Mouse (Mus musculus) heart, adult 8-10 months (tissue): ENCODE results near the gene Ppm1h. TPM values are rescaled to one million over a fixed set of nuclear protein-coding genes. Genes with fewer than 3 reads are reported as not detected.

ENCODE experiments used
- DNase-seq: peaks from one replicate; pipeline ENCODE4 v3.0.0; 2022; ENCODE audit warnings: low spot score
- total RNA-seq, 4 experiments: library from RNA; stranded (reverse); gene quantifications; 2 replicates each; pipeline ENCODE4 v1.2.4; 2022

Gene Ppm1h
- total RNA-seq, 4 experiments from 2014 or later, result 6.8 to 9.4 (median 7.2) TPM

GRCm38 (mm10) chr10:122768893-122769341 lies 90.4 kb downstream of the Ppm1h start:
- no peak for DNase-seq

GRCm38 (mm10) chr10:122770337-122770736 lies 91.8 kb downstream of the Ppm1h start:
- no peak for DNase-seq

GRCm38 (mm10) chr10:122770987-122771386 lies 92.4 kb downstream of the Ppm1h start:
- no peak for DNase-seq

GRCm38 (mm10) chr10:122774169-122774568 lies 95.6 kb downstream of the Ppm1h start:
- DNase-seq, result no peak

- no peak for DNase-seq
These were observed 98.9 kb downstream of the Ppm1h start for GRCm38 (mm10) chr10:122777436-122777835.

- no peak for DNase-seq
These were observed 99.5 kb downstream of the Ppm1h start for GRCm38 (mm10) chr10:122777939-122778655.

- DNase-seq, result peak; percentile 36
These were observed 100.8 kb downstream of the Ppm1h start for GRCm38 (mm10) chr10:122779351-122779750.

- peak; percentile 56 for DNase-seq
These were observed 104.2 kb downstream of the Ppm1h start for GRCm38 (mm10) chr10:122782755-122783154.

GRCm38 (mm10) chr10:122789648-122790170 lies 111.1 kb downstream of the Ppm1h start:
- no peak for DNase-seq

- peak; percentile 33 for DNase-seq
These were observed 113.7 kb downstream of the Ppm1h start for GRCm38 (mm10) chr10:122792021-122792966.

GRCm38 (mm10) chr10:122793193-122793592 lies 114.6 kb downstream of the Ppm1h start:
- no peak for DNase-seq

- peak; percentile 62 for DNase-seq
These were observed 115.8 kb downstream of the Ppm1h start for GRCm38 (mm10) chr10:122794187-122794850.

GRCm38 (mm10) chr10:122797955-122798354 lies 119.4 kb downstream of the Ppm1h start:
- no peak for DNase-seq

GRCm38 (mm10) chr10:122800003-122800731 lies 121.6 kb downstream of the Ppm1h start:
- peak; percentile 45 for DNase-seq

GRCm38 (mm10) chr10:122800732-122801110 lies 122.2 kb downstream of the Ppm1h start:
- no peak for DNase-seq

- no peak for DNase-seq
These were observed 123.7 kb downstream of the Ppm1h start for GRCm38 (mm10) chr10:122802218-122802617.

- DNase-seq, result no peak
These were observed 124.3 kb downstream of the Ppm1h start for GRCm38 (mm10) chr10:122802901-122803300.

GRCm38 (mm10) chr10:122803906-122804305 lies 125.3 kb downstream of the Ppm1h start:
- peak; percentile 72 for DNase-seq

GRCm38 (mm10) chr10:122805866-122806265 lies 127.3 kb downstream of the Ppm1h start:
- DNase-seq, result no peak

- peak; percentile 85 for DNase-seq
These were observed 128.9 kb downstream of the Ppm1h start for GRCm38 (mm10) chr10:122807127-122808105.
